Mouse (Mus musculus): Measurements from ENCODE around the gene Coro1b. TPM values are rescaled to one million over a fixed set of nuclear protein-coding genes. Genes with fewer than 3 reads are reported as not detected.
"Not testable (repeated sequence)": the region's sequence is repeated elsewhere in the genome, so short reads cannot be mapped to it uniquely, and the experiment has no call there.

Gene Coro1b
- polyA plus RNA-seq, 1 experiment from 2014 or later = 127 TPM

DNA sequence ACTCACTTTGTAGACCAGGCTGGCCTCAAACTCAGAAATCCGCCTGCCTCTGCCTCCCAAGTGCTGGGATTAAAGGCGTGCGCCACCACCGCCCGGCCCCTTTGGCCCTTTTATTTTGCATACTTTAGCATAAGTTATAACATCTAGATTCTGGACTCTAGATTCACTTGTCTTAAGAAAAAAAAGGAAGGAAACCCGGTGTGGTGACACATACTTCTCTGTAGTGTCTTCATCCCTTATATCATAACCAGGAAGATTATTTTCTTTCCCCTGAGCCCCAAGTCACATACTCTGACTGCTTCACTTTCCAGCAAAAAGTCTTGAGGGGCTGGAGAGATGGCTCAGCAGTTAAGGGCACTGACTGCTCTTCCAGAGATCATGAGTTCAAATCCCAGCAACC is 26.5 kb upstream of the Coro1b start:
- Histone ChIP-seq H3K4me2 (peak overlapping the region; percentile 42), H3K27ac (peak overlapping the region; percentile 86; the same call in 1 of the 2 replicates), H3K4me3 (peak overlapping the region; percentile 46; the same call in 1 of the 2 replicates), H3K4me1 (peaks cover 24% of the 10 kb centered on the region)
- H3K27me3 ChIP-seq (replicated peaks); H3K9ac ChIP-seq; H3K9me3 ChIP-seq; H3K36me3 ChIP-seq (replicated peaks); ATAC-seq (replicated peaks): not testable (repeated sequence)
- WGBS = 61% methylated on average over 6 of the region's 6 CpGs

DNA sequence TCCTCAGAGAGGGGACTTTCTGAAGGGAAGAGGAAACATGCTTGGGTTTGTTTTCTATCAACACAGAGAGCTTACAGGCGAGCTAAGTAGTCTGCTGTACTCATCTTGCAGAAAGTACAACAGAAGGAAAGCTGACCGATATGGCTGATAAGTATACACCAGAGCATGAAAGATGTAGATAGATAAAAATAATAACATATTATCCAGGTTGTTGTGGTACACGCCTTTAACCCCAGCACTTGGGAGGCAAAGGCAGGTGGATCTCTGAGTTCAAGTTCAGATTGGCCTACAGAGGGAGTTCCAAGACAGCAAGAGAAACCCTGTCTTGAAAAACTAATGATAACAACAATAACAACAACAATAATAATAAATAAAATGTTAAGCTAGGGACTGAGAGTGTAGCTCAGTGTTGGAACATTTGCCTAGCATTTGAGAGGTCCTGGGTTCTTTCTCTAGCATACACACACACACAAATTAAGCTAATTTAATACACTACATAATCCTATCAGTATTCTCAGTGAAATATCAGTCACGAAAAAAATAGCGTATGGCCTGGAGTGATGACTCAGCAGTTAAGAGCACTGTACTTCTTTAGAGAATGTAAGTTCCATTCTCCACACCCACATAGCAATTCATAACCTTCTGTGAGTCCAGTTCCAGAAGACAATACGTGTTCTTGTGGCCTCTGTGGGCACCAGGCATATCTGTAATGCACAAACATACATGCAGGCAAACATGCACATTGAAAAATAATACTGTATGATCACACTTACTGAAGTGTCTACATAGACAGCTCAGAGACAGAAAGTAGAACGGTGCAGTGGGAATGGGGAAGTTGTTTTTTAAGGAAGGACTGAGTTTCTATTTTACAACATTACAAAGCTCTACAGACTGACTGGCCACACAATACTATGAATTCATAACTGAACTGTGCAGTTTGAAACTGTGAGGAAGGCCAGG is 25.7 kb upstream of the Coro1b start:
- H3K27me3 ChIP-seq (replicated peaks) = no peaks in the 10 kb centered on the region
- H3K9ac ChIP-seq = no peak overlapping the region
- 89% methylated on average over 7 of the region's 7 CpGs for WGBS
- no peak overlapping the region for H3K27ac ChIP-seq
- ATAC-seq (replicated peaks) = no peak
- 0 out of 2 replicates have a peak, but pooled peaks cover 2% of the 10 kb centered on the region for H3K36me3 ChIP-seq (replicated peaks)
- peaks cover 32% of the 10 kb centered on the region for H3K4me1 ChIP-seq
- no peaks in the 10 kb centered on the region for H3K9me3 ChIP-seq
- no peak overlapping the region for H3K4me3 ChIP-seq
- no peak overlapping the region for H3K4me2 ChIP-seq

DNA sequence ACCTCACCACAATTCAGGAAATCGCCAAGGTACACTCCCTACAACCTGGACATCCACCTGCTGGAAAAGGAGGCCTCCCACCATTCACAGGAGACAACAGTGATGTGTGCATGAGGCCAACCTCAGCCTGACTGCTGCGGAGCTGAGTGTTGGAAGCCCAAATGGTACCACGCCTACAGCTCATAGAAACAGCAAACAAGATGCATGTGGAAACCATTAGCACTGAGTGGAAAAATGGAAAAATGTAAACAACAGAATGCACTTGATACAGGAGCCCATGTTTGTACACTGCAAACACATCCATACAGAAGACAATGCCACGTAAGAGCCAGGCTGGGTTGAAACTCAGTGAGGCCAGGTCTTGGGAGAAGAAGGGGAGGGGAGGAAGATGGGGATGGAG is 24.0 kb upstream of the Coro1b start:
- WGBS = 88% methylated on average over 4 of the region's 4 CpGs
- ATAC-seq (replicated peaks) = no peak
- Histone ChIP-seq H3K4me2 (no peak overlapping the region), H3K4me3 (no peak overlapping the region), H3K9me3 (no peaks in the 10 kb centered on the region), H3K27me3 (replicated peaks) (no peaks in the 10 kb centered on the region), H3K36me3 (replicated peaks) (no peaks in the 10 kb centered on the region; the same call in 1 of the 2 replicates), H3K27ac (no peak overlapping the region), H3K4me1 (peaks cover 36% of the 10 kb centered on the region), H3K9ac (no peak overlapping the region)

DNA sequence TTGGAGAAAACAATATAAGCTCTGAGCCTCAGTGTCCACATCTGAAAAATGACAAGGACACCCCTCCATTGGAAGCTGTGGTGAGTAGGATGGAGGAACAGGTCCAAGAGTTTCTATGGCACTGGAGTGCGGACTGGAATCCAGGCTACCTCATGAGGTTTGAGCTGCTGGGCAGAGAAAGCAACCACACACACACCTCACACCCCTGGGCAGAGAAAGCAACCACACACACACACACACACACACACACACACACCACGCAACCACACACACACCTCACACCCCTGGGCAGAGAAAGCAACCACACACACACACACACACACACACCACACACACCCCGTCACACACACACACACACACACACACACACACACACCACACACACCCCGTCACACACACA is 23.2 kb upstream of the Coro1b start:
- not testable (repeated sequence) for H3K9me3 ChIP-seq; H3K27me3 ChIP-seq (replicated peaks); H3K36me3 ChIP-seq (replicated peaks)
- 7% methylated on average over 4 of the region's 4 CpGs for WGBS
- Histone ChIP-seq H3K9ac (peak overlapping the region; percentile 75), H3K4me2 (peak overlapping the region; percentile 70), H3K4me3 (peak overlapping the region; percentile 74), H3K27ac (peak overlapping the region; percentile 78), H3K4me1 (peaks cover 31% of the 10 kb centered on the region)
- peak; percentile 37 for ATAC-seq (replicated peaks)

DNA sequence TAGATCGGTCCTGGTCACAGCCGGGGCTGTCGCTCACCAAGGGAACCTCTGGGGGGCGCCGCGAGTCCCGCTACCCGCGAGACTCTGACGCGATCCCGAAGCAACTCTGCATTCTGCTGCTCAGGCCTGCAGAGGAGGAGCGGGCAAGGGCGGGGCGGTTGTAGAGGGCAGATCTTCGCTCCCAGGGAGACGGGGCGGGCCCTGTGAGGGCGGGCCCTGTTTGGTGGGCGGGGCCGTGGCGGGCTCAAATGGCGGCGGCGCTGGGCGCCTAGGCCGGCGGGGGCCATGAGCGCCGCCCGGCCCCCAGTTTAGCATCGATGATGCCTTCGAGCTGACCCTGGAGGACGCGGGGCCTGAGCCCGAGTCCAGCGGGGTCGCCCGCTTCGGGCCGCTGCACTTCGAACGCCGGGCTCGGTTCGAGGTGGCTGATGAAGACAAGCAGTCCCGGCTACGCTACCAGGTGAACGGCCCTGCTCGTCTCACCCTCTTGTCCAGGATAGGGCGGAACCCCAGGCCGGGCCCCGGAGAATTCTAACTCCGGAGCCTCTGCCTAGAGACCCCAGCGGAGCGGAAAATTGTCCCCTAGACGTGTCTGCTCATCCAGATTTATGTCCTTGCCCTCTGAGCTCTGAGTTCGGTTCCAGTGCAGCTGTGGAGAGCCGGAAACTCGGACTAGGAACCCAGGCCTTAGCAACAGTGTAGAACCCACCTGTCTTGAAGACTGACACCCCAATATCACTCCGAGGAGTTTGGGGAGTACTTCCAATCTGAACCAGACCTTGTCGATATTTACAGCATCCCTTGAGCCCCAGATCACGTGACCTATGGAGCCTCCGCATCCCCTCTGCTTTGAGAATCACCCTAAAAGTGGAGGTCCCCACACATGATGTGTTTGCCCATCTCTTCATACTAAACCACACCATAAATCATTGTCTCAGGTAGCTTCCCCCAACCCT is 22.4 kb upstream of the Coro1b start, which contains the start of gene Aip:
TSS of gene Aip (minus strand) at position 118 of the 956 bp plus-strand sequence.
- no peaks in the 10 kb centered on the region for H3K9me3 ChIP-seq
- H3K27me3 ChIP-seq (replicated peaks) = no peaks in the 10 kb centered on the region
- peaks cover 26% of the 10 kb centered on the region for H3K4me1 ChIP-seq
- peak within 1 kb of the TSS; percentile 75 for H3K9ac ChIP-seq
- under 1% methylated on average over 64 of the region's 64 CpGs for WGBS
- H3K36me3 ChIP-seq (replicated peaks) = no peaks in the 10 kb centered on the region; the same call in 1 of the 2 replicates
- H3K4me2 ChIP-seq = peak within 1 kb of the TSS; percentile 70
- H3K4me3 ChIP-seq = peak within 1 kb of the TSS; percentile 74
- peak within 1 kb of the TSS; percentile 78 for H3K27ac ChIP-seq
- peak; percentile 92 for ATAC-seq (replicated peaks)

DNA sequence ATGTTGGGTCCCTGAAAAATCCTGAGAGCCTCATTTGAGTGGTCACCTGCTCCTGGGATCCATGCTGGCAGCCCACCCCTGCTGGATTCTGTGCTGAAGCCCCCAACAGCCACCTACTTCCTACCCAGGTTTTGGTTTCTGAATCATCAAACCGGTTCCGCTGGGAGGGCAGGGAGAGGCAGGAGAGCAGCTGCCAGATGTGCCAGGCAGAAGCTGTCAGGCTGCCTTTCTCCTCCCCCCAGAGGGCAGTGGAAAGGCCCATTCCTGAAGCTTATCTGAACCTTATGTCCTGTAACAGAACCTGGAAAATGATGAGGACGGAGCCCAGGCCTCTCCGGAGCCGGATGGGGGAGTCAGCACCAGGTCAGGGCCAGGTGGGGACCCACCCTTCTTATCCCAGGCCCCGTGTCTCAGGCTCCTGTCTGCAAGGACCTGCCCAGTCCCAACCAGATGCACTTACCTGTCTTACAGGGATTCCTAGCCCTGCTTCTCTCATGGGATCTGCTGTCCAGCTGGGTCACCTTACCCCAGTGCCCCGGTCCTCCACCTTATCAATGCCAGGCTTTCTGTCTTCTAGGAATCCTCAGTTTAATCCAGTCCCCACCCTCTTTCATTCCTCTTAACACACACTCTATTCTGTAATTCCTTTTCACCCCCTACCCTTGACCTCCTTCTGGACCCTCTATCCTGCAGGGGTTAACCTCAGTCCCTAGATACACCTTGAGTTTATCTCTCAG is 21.5 kb upstream of the Coro1b start:
- WGBS = 75% methylated on average over 7 of the region's 7 CpGs
- H3K27ac ChIP-seq = peak overlapping the region; percentile 78; the same call in 1 of the 2 replicates
- no peaks in the 10 kb centered on the region for H3K27me3 ChIP-seq (replicated peaks)
- H3K4me3 ChIP-seq = peak overlapping the region; percentile 74
- H3K9ac ChIP-seq = peak overlapping the region; percentile 75
- ATAC-seq (replicated peaks) = no peak
- no peaks in the 10 kb centered on the region for H3K9me3 ChIP-seq
- H3K4me1 ChIP-seq = peaks cover 26% of the 10 kb centered on the region
- H3K4me2 ChIP-seq = peak overlapping the region; percentile 70
- peaks cover 7% of the 10 kb centered on the region; the same call in 1 of the 2 replicates for H3K36me3 ChIP-seq (replicated peaks)

DNA sequence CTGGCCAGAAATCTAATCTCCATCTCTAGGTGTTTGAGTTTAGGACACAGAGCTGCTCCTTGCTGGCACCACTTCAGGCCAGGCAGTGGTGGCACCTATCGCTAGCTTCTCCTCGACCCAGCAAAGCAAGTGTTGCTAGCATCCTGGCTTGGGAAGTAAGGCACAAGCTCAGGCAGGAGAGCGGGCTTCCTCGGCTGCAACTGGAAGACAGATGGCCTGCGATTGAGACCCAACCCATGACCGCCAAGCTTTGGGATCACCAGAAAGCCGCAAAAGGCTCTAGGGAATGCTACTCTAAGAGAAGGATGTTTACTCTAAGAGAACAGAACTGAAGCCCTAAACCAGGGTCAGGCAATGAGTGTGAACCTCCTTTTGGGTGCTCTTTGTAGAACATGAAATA is 19.0 kb upstream of the Coro1b start:
- peaks cover 24% of the 10 kb centered on the region for H3K4me1 ChIP-seq
- H3K36me3 ChIP-seq (replicated peaks) = peaks cover 17% of the 10 kb centered on the region; the same call in 1 of the 2 replicates
- 94% methylated on average over 7 of the region's 7 CpGs for WGBS
- H3K9me3 ChIP-seq = no peaks in the 10 kb centered on the region
- H3K27me3 ChIP-seq (replicated peaks) = no peaks in the 10 kb centered on the region
- no peak overlapping the region for H3K4me2 ChIP-seq
- no peak overlapping the region for H3K9ac ChIP-seq
- no peak overlapping the region for H3K4me3 ChIP-seq
- H3K27ac ChIP-seq = no peak overlapping the region
- ATAC-seq (replicated peaks) = no peak

DNA sequence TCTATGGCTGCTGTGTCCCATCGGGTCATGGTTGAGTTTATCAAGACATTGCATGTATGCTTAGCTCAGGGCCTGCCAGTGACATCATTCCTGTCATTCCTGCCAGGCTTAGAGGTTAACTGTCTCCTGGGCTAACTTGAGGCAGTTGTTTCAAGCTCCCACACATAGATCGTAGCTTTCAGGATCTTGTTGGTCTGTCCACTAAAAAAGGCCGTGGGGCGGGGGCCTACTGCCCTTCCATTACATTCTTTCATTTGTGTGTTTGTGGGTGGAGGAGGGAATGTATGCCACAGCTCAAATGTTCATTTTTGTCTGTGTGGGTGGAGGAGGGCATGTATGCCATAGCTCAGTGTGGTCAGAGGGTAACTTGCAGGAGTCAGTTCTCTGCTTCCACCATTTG is 18.3 kb upstream of the Coro1b start:
- H3K4me2 ChIP-seq = no peak overlapping the region
- 96% methylated on average over 4 of the region's 4 CpGs for WGBS
- ATAC-seq (replicated peaks) = no peak

DNA sequence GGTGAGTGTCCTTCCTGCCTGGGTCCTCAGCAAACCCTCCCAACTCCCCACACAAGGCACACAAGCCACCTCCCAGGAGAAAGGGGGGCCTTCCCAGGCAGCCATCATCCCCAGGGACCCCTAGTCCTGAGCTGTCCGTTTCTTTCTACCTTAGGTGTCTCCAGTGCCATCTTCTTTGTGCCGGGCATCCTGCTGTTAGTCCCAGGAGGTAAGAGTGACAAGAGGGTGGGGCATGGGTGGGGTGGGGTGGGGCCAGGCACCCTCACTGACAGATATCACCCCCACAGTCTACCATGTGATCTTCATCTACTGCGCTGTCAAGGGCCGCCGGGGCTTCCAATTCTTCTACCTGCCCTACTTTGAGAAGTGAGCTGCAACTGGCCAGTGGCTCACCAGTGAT is 17.3 kb upstream of the Coro1b start:
- Histone ChIP-seq H3K4me1 (peaks cover 19% of the 10 kb centered on the region), H3K27me3 (replicated peaks) (no peaks in the 10 kb centered on the region), H3K9me3 (no peaks in the 10 kb centered on the region), H3K4me3 (no peak overlapping the region), H3K4me2 (no peak overlapping the region), H3K36me3 (replicated peaks) (peaks cover 17% of the 10 kb centered on the region; the same call in 1 of the 2 replicates), H3K27ac (no peak overlapping the region), H3K9ac (no peak overlapping the region)
- 87% methylated on average over 5 of the region's 5 CpGs for WGBS
- ATAC-seq (replicated peaks) = no peak

More for the DNA sequence above, 18.3 kb upstream of the Coro1b start:
- Histone ChIP-seq H3K9me3 (no peaks in the 10 kb centered on the region), H3K4me1 (peaks cover 20% of the 10 kb centered on the region), H3K27me3 (replicated peaks) (no peaks in the 10 kb centered on the region), H3K36me3 (replicated peaks) (peaks cover 17% of the 10 kb centered on the region; the same call in 1 of the 2 replicates), H3K4me3 (no peak overlapping the region), H3K9ac (no peak overlapping the region), H3K27ac (no peak overlapping the region)

DNA sequence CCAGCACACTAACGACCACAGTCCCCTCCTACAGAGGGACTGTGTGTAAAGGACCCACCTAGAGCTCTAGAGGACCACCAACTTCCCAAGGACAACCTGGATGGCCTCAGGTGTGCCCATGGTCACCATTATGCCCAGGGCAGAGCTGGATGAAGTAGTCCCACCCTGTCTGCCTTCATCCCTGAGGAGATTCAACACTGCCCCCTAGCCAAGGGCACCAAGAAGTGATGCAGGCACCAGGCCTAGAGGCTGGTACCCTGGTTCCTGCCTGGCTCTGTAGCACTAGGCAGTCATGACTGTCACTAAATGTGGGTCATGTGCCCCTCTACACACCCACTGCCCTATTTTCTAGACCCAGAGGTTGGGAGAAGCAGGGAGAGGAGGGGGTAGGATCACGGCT is 16.7 kb upstream of the Coro1b start:
- no peak overlapping the region for H3K27ac ChIP-seq
- 86% methylated on average over 2 of the region's 2 CpGs for WGBS
- no peak overlapping the region for H3K4me2 ChIP-seq
- no peak overlapping the region for H3K4me3 ChIP-seq
- H3K9me3 ChIP-seq = no peaks in the 10 kb centered on the region
- peaks cover 13% of the 10 kb centered on the region for H3K4me1 ChIP-seq
- no peak for ATAC-seq (replicated peaks)
- peaks cover 17% of the 10 kb centered on the region; the same call in 1 of the 2 replicates for H3K36me3 ChIP-seq (replicated peaks)
- no peak overlapping the region for H3K9ac ChIP-seq
- H3K27me3 ChIP-seq (replicated peaks) = no peaks in the 10 kb centered on the region

DNA sequence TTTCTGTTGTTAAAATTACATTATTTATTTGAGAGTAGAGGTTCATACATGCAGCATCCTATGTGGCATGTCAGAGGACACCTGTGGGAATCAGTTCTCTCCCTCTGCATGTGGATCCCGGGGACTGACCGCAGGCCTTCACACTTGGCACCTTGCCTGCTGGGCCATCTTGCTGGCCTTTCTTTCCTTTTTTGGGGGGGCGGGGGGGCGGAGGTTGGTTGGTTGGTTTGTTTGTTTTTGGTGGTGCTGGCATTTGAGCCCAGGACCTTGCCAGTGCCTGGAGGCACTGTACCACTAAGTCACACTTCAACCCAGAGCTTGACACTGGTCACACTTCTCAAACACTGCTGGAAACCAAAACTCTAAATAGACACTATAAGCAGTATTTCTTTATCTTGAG is 14.1 kb upstream of the Coro1b start:
- H3K4me3 ChIP-seq = no peak overlapping the region
- no peak for ATAC-seq (replicated peaks)
- no peaks in the 10 kb centered on the region for H3K9me3 ChIP-seq
- no peak overlapping the region for H3K4me2 ChIP-seq
- no peak overlapping the region for H3K27ac ChIP-seq
- peaks cover 17% of the 10 kb centered on the region; the same call in 1 of the 2 replicates for H3K36me3 ChIP-seq (replicated peaks)
- no peaks in the 10 kb centered on the region for H3K27me3 ChIP-seq (replicated peaks)
- WGBS = 86% methylated on average over 4 of the region's 4 CpGs
- H3K9ac ChIP-seq = no peak overlapping the region
- H3K4me1 ChIP-seq = 0 out of 2 replicates have a peak, but pooled peaks cover under 1% of the 10 kb centered on the region

All from midbrain, embryonic 15.5 days (tissue).